Mouse (Mus musculus) CD8-positive naive resting alpha-beta T cell, adult 2 months (primary cell): ENCODE measurements around the gene Myo6.
"Not testable (repeated sequence)": the region's sequence is repeated elsewhere in the genome, so short reads cannot be mapped to it uniquely, and the experiment has no call there.

Experiments used
- DNase-seq, 2 experiments: peaks; one replicate each; pipeline ENCODE4 v3.0.0; 2022; ENCODE audit warnings: low read depth in 2 of 2, low spot score in 2 of 2

Myo6 gene

GRCm38 (mm10) chr9:80293056-80293584 is 128.3 kb downstream of the Myo6 start:
- DNase-seq: peak in 1 of 2 experiments; percentile 44

GRCm38 (mm10) chr9:80296086-80296485 is 131.3 kb downstream of the Myo6 start:
- DNase-seq: no peak

GRCm38 (mm10) chr9:80299031-80299430 is 134.2 kb downstream of the Myo6 start:
- DNase-seq: no peak

DNA sequence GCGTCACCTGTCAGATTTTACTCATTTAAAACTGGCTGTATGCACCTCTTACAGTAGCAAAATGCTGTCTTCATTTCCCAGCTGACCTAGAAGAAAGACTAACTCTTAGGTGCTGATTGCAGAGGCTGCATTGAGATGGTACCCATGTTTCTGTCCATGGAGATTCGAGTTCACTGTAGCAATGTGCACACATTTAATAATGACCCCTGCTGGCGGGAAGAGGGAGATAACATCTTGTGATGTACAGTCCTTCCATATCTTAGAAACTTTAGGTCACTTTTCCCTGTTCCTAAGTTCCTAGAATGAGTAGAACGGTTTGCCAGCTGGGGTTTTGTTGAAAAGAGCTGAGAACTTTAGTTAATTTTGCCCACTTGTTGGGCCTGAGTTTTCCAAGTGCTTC is 138.7 kb downstream of the Myo6 start:
- DNase-seq: peak in 1 of 2 experiments; percentile 19

DNA sequence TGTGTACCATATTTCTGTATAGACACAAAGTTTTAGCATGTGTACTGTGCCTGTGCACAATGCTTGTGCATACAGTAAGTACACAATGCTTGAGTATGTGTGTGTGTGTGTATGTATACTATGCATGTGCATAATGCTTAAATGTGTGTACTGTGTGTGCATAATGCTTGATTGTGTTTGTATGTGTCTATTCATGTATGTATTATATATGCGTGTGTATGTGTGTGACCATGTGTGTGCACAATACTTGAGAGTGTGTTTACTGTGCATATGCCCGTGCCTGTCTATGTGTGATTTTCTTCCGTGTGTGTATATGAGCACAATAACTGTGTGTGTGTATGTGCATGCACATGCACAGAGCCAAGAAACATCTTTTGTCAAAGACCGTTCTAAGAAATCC is 141.6 kb downstream of the Myo6 start:
- no peak for DNase-seq

- no peak for DNase-seq
Measured at GRCm38 (mm10) chr9:80306853-80307252, 142.0 kb downstream of the Myo6 start.

- DNase-seq: no peak
Measured at GRCm38 (mm10) chr9:80307629-80308028, 142.8 kb downstream of the Myo6 start.

DNA sequence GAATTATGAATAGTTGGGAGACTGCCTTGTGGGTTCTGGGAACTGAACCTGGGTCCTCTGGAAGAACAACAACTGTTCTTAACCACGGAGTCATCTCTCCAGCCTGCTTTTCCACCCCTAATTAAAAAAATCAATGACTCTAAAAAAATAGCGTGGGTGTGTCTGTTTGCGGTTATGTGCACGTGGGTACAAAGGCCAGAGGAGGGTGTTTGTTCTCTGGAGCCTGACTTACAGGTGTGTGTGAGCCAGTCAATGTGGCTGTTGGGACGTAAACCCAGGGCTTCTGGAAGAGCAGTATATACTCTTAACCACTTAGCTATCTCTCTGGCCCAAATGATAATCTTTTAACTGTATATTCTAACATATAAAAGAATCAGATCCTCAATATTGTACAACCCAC is 148.8 kb downstream of the Myo6 start:
- peak in 1 of 2 experiments; percentile 7 for DNase-seq

DNA sequence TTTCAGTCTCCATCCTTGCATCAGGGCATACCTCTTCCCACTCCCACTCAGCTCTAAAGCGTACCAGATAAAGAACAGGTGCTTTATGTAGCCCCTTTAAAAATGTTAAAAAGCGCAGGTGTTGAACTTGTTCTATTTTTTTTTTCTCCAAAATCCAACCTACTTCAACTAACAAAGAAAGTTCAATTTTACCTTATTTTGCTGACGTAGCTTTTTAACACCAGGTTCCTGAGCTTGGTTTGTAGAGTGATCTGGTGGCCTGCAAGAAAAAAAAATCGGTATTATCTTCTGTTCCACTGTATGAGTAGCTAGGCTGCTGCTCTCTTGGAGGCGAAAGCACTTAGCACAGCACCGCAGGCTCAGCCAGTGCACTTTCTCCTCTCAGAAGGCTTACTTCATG is 151.1 kb downstream of the Myo6 start:
- no peak for DNase-seq

DNA sequence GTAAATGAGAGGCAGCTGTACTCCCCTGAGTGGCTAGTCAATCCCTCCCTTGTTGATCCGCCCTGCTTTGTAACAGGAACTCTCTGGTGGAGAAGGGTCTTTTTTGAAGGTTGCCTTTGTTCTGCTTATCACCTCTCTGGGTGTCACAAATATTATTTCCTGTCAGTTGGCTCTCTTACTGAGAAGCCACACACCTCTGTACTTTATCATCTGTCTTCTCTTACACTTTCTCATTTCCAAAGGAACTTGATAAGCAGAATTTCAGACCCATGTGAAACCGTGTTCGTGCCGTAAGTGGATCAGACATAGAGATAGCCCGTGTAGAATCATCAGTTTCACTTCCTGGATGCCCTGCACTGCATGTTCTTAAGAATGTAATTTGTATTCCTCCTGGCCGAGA is 153.2 kb downstream of the Myo6 start:
- peak; percentile 32 to 37 for DNase-seq

DNA sequence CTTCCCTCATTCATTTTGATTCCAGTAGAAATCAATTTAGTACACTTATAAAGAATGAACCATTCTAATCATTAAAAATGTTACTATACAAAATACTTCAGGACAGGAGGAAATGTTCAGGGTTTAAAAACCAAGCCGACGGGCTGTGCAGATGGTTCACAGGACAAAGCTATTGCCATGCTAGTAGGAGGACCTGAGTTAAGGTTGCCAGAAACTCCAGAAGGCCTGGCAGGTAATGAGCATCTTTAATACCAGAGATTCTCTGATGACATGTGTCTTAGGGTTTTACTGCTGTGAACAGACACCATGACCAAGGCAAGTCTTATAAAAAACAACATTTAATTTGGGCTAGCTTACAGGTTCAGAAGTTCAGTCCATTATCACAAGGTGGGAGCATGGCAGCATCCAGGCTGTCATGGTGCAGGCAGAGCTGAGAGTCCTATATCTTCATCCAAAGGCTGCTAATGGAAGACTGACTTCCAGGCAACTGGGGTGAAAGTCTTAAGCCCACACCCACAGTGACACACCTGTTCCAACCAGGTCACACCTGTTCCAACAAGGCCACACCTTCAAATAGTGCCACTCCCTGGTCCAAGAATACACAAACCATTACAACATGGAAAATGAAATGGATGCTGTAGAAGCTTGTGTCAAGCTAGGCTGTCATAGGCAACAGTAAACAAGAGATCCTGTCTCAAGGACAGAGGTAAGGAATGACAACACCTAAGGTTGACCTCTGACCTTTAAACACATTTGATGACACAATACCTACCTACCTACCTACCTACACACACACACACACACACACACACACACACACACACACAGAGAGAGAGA is 156.4 kb downstream of the Myo6 start:
- DNase-seq: not testable (repeated sequence)

- DNase-seq: peak in 1 of 2 experiments; percentile 14
Measured at GRCm38 (mm10) chr9:80332153-80332552, 167.3 kb downstream of the Myo6 start.

- DNase-seq: no peak
Measured at GRCm38 (mm10) chr9:80333466-80333865, 168.6 kb downstream of the Myo6 start.

- no peak for DNase-seq
Measured at GRCm38 (mm10) chr9:80333998-80334605, 169.3 kb downstream of the Myo6 start.

DNA sequence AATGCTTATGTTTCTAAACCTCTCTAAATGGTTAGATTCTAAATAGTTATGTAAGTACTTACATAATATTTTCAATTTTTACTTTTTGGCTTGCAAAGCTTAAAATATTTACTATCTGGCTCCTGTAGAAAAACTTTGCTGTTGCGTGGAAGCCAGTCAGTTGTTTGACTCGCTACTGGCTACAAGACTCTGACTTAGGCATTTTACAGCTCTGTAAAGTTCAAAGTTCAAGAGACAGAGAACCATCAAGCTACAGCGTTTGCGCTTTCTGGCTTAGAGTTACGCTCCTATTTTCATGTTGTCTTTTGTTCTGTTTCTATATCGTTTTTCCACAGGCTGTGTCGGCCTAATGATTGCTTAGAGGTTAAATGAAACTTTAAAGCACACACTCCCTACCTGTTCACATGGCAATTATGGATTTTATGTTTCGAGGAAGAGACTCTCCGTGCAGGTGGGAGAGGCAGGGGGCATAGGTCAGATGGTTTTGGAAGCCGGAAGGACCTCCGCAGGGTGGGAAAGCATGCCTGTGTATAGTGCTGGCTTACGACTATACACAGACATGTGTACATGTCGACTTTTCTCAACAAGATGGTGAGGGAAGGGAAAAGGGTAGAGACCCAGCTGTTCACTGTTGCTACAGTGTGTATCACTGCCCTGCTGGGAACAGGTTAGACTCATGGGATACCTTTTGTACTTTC is 171.0 kb downstream of the Myo6 start:
- DNase-seq: no peak

DNA sequence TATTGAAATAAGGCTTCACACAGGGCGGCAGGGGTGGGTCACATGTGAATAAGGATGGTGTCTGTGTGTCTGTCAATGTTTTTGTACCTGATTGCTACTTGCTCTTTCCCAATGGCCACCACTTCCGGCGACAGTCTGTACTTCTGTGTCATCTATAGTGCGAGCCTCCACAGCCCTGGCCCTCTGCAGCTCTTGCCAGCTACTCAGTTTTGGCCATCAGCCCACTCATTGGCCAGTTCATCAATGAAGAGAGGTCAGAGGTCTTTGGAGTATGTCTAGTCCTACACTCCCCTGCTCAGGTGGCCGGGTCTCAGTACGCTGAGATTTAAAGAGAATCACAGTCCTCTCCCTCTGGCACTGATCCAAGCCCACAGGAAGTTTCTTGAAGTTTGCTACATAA is 173.2 kb downstream of the Myo6 start:
- DNase-seq: no peak

- no peak for DNase-seq
Measured at GRCm38 (mm10) chr9:80340927-80341326, 176.1 kb downstream of the Myo6 start.

GRCm38 (mm10) chr9:80341756-80342155 is 176.9 kb downstream of the Myo6 start:
- DNase-seq: no peak

GRCm38 (mm10) chr9:80342520-80342919 is 177.7 kb downstream of the Myo6 start:
- no peak for DNase-seq

- no peak for DNase-seq
Measured at GRCm38 (mm10) chr9:80344451-80345000, 179.7 kb downstream of the Myo6 start.

- DNase-seq: no peak
Measured at GRCm38 (mm10) chr9:80351295-80351677, 186.5 kb downstream of the Myo6 start.
